Mouse (Mus musculus): ENCODE data around the gene Il1r1. TPM values are rescaled to one million over a fixed set of nuclear protein-coding genes. Genes with fewer than 3 reads are reported as not detected.

The Il1r1 gene
- polyA plus RNA-seq, 1 experiment from 2014 or later = 7.0 TPM

DNA sequence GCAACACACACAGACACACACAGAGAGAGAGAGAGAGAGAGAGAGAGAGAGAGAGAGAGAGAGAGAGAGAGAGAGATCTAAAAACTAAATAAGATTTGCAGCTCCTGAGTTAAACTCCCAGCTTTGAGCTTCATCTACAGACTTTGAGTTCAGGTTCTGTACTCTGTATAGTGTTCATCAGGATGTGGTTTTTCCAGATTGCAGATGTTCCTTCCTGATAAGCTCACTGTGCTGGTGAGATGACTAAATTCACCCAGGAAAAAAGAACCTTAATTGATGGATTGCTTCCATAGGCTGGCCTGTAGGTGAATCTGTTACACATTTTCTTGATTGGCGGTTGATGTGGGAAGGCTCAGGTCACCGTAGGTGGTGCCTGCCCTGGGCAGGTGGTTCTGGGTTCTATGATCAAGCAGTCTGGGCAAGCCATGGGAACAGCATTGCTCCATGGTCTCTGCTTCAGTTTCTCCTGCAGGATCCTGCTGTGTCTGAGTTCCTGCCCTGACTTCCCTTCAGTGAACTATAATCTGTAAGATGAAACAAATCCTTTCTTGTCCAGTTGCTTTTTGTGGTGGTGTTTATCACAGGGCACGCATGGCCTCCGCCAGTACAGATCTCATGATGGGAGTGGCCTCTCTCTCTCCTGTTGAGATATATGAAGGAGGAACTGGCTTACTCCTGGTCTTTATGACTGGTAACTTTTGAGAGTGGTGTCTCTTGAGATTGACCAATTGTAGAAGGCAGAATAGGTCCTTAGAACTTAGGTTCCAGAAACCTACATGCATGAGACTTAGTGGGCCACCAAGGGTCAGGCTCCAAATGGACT, 11.3 kb upstream of the Il1r1 start:
- H3K36me3 ChIP-seq = no peaks in the 10 kb centered on the region
- no peaks in the 10 kb centered on the region for H3K27me3 ChIP-seq
- H3K4me2 ChIP-seq = no peak overlapping the region
- H3K9ac ChIP-seq = no peak overlapping the region
- 0 out of 2 replicates have a peak, but pooled peaks cover 5% of the 10 kb centered on the region for H3K9me3 ChIP-seq (replicated peaks)
- 76% methylated on average over 4 of the region's 4 CpGs for WGBS
- no peak overlapping the region for H3K4me3 ChIP-seq
- no peak for ATAC-seq (replicated peaks; ENCODE audit: insufficient number of reproducible peaks, insufficient read depth, low FRiP score, low read depth)
- H3K27ac ChIP-seq = no peak overlapping the region
- no peaks in the 10 kb centered on the region for H3K4me1 ChIP-seq (replicated peaks)

DNA sequence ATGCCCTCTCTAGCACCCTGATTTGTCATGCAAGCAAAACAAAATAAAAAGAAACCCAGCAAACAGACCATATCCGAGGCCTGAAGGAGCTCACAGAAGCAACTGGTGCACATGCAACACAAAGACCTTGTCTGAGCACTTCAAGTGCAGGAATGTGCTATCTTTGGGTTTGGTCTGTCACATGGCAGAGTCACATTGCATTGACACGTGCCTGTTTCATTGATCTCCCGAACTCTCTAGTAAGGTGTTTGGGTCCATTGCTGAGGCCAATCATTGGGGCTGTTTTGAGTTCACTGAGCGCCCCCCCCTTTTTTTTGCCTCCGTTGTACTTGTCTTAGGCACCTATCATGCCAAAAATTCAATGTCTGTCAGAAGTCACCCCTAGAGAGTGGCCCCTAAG, 7.4 kb upstream of the Il1r1 start:
- Histone ChIP-seq H3K4me2 (no peak overlapping the region), H3K27ac (no peak overlapping the region), H3K4me1 (replicated peaks) (peaks cover 12% of the 10 kb centered on the region), H3K9ac (no peak overlapping the region), H3K4me3 (no peak overlapping the region), H3K9me3 (replicated peaks) (0 out of 2 replicates have a peak, but pooled peaks cover 5% of the 10 kb centered on the region), H3K36me3 (no peaks in the 10 kb centered on the region), H3K27me3 (no peaks in the 10 kb centered on the region)
- WGBS = 57% methylated on average over 5 of the region's 5 CpGs
- ATAC-seq (replicated peaks; ENCODE audit: insufficient number of reproducible peaks, insufficient read depth, low FRiP score, low read depth) = no peak

DNA sequence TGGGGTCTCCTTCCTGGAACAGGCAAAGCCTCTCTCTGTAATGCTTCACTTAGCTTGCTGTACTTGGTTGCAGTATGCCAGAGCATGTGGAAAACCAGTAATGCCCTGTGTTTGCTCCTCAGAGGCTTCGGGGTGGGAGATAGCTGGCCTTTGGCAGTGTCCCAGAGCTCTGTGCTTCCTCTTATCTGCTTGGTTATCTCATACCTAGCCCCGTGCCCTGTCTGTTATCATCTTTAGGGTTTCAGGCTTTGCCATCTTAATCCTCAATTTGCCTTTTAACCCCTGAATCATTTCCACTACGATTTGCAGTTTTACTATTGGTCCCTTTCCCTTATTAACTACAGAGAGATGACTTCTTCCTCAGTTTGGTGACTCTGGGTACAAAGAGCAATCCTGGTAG, 6.3 kb upstream of the Il1r1 start:
- no peak overlapping the region for H3K27ac ChIP-seq
- 0 out of 2 replicates have a peak, but pooled peaks cover 5% of the 10 kb centered on the region for H3K9me3 ChIP-seq (replicated peaks)
- WGBS = 54% methylated on average over 3 of the region's 3 CpGs
- H3K9ac ChIP-seq = no peak overlapping the region
- peaks cover 21% of the 10 kb centered on the region for H3K4me1 ChIP-seq (replicated peaks)
- no peak for ATAC-seq (replicated peaks; ENCODE audit: insufficient number of reproducible peaks, insufficient read depth, low FRiP score, low read depth)
- H3K36me3 ChIP-seq = no peaks in the 10 kb centered on the region
- no peaks in the 10 kb centered on the region for H3K27me3 ChIP-seq
- H3K4me2 ChIP-seq = no peak overlapping the region
- no peak overlapping the region for H3K4me3 ChIP-seq

DNA sequence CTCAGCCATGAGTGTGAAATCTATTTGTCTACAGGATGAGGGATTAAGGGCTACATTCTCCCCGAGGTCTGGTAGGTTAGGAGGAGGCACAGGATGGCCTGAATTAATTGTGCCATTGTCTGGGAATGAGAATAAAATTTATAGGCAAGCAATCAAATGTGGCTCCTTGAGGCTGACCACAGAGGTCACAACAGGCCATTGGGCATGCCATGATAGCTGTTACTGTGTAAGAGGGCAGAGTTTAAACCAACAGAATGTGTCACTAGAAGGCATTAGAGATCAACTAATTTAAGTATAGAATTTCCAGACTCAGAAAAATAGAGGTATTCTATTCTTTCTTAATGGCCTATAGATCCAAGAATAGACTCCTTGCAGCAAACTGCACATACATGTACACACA, 4.3 kb upstream of the Il1r1 start:
- ATAC-seq (replicated peaks; ENCODE audit: insufficient number of reproducible peaks, insufficient read depth, low FRiP score, low read depth) = no peak
- H3K9ac ChIP-seq = no peak overlapping the region
- 0 out of 2 replicates have a peak, but pooled peaks cover 5% of the 10 kb centered on the region for H3K9me3 ChIP-seq (replicated peaks)
- no peaks in the 10 kb centered on the region for H3K36me3 ChIP-seq
- WGBS = 86% methylated on average over 1 of the region's 1 CpGs
- H3K27me3 ChIP-seq = no peaks in the 10 kb centered on the region
- H3K27ac ChIP-seq = no peak overlapping the region
- no peak overlapping the region for H3K4me3 ChIP-seq
- no peak overlapping the region for H3K4me2 ChIP-seq
- peaks cover 33% of the 10 kb centered on the region for H3K4me1 ChIP-seq (replicated peaks)

DNA sequence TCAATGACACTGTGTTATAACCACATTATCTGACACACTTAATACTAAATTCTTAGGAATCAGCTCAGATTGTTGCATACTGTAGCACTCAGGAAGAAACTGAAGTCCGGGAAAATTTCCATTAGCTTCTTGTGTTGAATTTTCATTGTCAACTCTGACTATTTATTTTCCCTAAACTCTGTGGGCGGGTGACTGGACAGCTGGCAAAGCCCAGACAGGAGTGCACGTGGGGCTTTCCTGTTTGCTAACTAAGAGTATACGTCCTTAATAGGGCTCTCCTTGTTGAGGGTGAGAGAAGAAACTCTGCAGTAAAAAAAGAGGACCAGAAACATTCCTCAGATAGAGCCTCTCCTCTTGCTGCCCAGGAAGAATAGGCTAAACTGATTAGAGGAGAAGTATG, 3.0 kb upstream of the Il1r1 start:
- Histone ChIP-seq H3K27me3 (no peaks in the 10 kb centered on the region), H3K4me3 (no peak overlapping the region), H3K4me2 (peak overlapping the region; percentile 28; the same call in 1 of the 2 replicates), H3K27ac (peak overlapping the region; percentile 66), H3K4me1 (replicated peaks) (peaks cover 33% of the 10 kb centered on the region), H3K36me3 (no peaks in the 10 kb centered on the region), H3K9me3 (replicated peaks) (no peaks in the 10 kb centered on the region), H3K9ac (no peak overlapping the region)
- 36% methylated on average over 4 of the region's 4 CpGs for WGBS
- no peak for ATAC-seq (replicated peaks; ENCODE audit: insufficient number of reproducible peaks, insufficient read depth, low FRiP score, low read depth)

DNA sequence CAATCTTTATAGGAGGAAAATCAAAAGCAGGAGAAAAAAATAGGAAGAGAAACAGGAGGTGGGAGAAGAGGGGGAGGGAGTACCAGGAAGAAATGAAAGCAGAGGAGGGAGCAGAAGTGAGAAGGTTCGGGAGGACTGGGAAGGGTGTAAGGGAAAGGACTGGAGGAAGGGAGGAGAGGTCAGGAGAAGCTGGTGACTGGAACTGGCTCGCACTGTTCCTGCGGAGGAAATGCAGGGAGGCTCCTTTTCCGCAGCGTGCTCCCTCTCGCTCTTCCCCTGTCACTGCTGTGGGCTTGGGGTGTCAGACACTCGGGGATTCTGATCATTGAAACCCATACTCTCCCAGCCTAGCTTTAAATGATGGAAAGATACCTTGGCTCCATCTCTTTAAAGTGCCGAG, 2.2 kb upstream of the Il1r1 start:
- H3K4me1 ChIP-seq (replicated peaks) = peaks cover 33% of the 10 kb centered on the region
- peak overlapping the region; percentile 28; the same call in 1 of the 2 replicates for H3K4me2 ChIP-seq
- H3K27me3 ChIP-seq = no peaks in the 10 kb centered on the region
- peak overlapping the region; percentile 66 for H3K27ac ChIP-seq
- no peak overlapping the region for H3K9ac ChIP-seq
- H3K4me3 ChIP-seq = no peak overlapping the region
- H3K36me3 ChIP-seq = no peaks in the 10 kb centered on the region
- ATAC-seq (replicated peaks; ENCODE audit: insufficient number of reproducible peaks, insufficient read depth, low FRiP score, low read depth) = no peak
- H3K9me3 ChIP-seq (replicated peaks) = no peaks in the 10 kb centered on the region
- 60% methylated on average over 8 of the region's 8 CpGs for WGBS

DNA sequence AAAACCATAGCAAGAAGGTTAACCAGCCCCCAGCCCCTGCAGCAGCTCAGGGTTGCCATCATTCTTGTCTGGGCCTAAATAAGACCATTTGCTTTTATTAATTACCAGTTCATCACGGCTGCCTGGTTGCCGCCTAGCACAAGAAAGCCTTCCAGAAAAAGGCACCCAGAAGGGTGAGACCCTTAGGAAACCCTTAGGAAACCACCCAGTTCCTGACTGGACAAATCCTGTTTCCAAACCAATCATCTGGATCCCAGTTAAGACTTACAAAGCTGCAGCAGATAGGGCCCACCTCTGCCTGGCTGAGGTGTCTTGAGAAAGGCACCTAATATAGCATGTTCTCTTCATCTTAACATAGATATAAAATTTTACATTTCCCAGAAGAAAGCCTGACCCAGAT, 1.3 kb upstream of the Il1r1 start:
- Histone ChIP-seq H3K9ac (no peak overlapping the region), H3K4me1 (replicated peaks) (peaks cover 33% of the 10 kb centered on the region), H3K27me3 (no peaks in the 10 kb centered on the region), H3K4me3 (no peak overlapping the region), H3K27ac (0 out of 2 replicates have a peak overlapping the region, but pooled peaks have one; percentile 66), H3K9me3 (replicated peaks) (no peaks in the 10 kb centered on the region), H3K36me3 (no peaks in the 10 kb centered on the region), H3K4me2 (no peak overlapping the region)
- 80% methylated on average over 2 of the region's 2 CpGs for WGBS
- no peak for ATAC-seq (replicated peaks; ENCODE audit: insufficient number of reproducible peaks, insufficient read depth, low FRiP score, low read depth)

DNA sequence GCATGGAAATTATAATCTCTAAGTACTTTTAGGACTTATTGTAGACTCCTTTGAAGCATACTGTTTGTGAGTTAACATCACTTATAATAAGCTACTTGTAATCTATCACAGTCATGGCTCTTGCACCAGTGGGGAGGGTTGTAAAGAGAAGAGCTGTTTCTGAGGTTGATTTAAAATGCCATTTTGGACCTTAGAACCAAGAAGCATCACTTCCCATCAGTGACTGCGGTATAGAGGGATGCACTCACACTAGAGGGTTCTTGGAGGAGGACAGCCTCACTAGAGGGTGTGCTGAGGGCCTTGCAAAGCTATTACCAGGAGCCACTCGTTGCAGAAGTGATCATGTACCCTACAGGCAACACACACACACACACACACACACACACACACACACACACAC, 700 bp downstream of the Il1r1 start:
- peak overlapping the region; percentile 54 for H3K4me2 ChIP-seq

DNA sequence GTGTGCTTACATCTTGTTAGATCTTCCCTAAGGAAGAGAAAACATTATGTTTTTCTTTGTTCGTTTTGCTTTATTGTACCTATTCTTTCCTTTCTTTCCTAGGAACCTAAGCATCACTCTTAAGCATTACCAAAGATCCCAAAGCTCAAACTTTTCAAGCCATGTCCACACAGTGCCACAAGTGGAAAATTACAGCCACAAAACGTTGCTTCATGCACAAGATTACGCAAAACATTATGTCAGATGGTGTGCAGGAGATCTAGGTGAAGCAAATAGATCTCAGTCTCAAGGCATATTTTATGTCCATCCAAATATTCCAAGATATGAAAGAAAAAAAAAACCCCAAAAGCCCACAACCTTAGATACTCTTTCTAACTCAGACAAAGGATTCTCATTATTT, 4.2 kb downstream of the Il1r1 start:
- no peaks in the 10 kb centered on the region for H3K9me3 ChIP-seq (replicated peaks)
- 76% methylated on average over 3 of the region's 3 CpGs for WGBS
- peaks cover 26% of the 10 kb centered on the region for H3K4me1 ChIP-seq (replicated peaks)
- no peak overlapping the region for H3K9ac ChIP-seq
- no peaks in the 10 kb centered on the region for H3K27me3 ChIP-seq
- no peak for ATAC-seq (replicated peaks; ENCODE audit: insufficient number of reproducible peaks, insufficient read depth, low FRiP score, low read depth)
- no peaks in the 10 kb centered on the region for H3K36me3 ChIP-seq
- H3K4me2 ChIP-seq = no peak overlapping the region
- no peak overlapping the region for H3K27ac ChIP-seq
- H3K4me3 ChIP-seq = no peak overlapping the region

More for the DNA sequence above, 700 bp downstream of the Il1r1 start:
- ATAC-seq (replicated peaks; ENCODE audit: insufficient number of reproducible peaks, insufficient read depth, low FRiP score, low read depth) = no peak
- no peak overlapping the region for H3K9ac ChIP-seq
- H3K9me3 ChIP-seq (replicated peaks) = no peaks in the 10 kb centered on the region
- 63% methylated on average over 2 of the region's 2 CpGs for WGBS
- H3K36me3 ChIP-seq = no peaks in the 10 kb centered on the region
- H3K4me3 ChIP-seq = peak overlapping the region; percentile 36
- H3K27me3 ChIP-seq = no peaks in the 10 kb centered on the region
- H3K4me1 ChIP-seq (replicated peaks) = peaks cover 36% of the 10 kb centered on the region
- peak overlapping the region; percentile 77 for H3K27ac ChIP-seq

DNA sequence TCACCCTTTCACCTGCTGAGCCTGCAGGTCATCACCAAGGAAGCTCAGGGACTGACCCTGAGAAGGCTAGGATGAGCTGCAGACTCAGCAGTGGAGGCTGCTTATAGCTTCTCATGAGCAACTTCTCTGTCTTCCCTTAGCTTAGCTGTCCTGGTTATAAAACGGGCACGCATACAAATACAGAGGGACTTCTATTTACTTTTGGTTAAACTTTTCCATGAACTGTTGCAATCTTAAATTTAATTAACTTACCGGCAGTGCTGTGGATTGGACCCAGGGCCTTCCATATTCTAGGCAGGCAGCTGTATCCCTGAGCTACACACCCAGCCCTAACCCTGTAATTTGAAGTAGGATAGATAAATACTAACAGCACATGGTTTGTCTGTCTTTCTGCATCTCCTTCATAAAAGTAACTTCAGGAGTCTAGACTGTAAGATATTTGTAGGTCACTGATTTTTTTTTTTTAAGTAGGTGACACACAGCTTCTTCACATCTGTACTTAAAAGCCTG, 4.9 kb downstream of the Il1r1 start:
- WGBS = 88% methylated on average over 3 of the region's 3 CpGs
- no peak for ATAC-seq (replicated peaks; ENCODE audit: insufficient number of reproducible peaks, insufficient read depth, low FRiP score, low read depth)
- Histone ChIP-seq H3K4me1 (replicated peaks) (peaks cover 19% of the 10 kb centered on the region), H3K27me3 (no peaks in the 10 kb centered on the region), H3K4me3 (no peak overlapping the region), H3K4me2 (no peak overlapping the region), H3K9ac (no peak overlapping the region), H3K36me3 (no peaks in the 10 kb centered on the region), H3K9me3 (replicated peaks) (no peaks in the 10 kb centered on the region), H3K27ac (no peak overlapping the region)

DNA sequence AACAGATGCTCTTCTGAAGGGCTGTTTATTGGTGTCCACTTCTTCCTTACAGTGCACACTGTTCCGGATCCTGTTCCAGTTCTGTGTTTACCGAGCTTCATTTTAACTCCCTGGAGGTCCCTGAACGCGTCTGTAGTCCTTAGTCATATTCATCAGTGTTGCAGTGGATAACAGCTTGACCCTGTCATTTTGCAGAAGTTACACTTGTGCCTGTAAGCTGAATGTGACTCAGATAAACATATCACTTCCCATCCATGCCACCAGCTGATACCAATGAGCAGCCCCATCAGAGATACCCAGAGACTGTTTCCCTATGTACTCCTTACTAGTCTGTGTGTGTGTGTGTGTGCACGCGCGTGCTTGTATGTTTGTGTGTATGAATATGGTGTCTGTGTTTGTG, 5.5 kb downstream of the Il1r1 start:
- whole genome bisulfite sequencing = 65% methylated on average over 7 of the region's 7 CpGs
- Histone ChIP-seq H3K9ac (no peak overlapping the region), H3K4me3 (no peak overlapping the region), H3K4me1 (replicated peaks) (peaks cover 14% of the 10 kb centered on the region), H3K27ac (no peak overlapping the region), H3K4me2 (no peak overlapping the region), H3K9me3 (replicated peaks) (no peaks in the 10 kb centered on the region), H3K36me3 (no peaks in the 10 kb centered on the region), H3K27me3 (no peaks in the 10 kb centered on the region)
- ATAC-seq (replicated peaks; ENCODE audit: insufficient number of reproducible peaks, insufficient read depth, low FRiP score, low read depth) = no peak

DNA sequence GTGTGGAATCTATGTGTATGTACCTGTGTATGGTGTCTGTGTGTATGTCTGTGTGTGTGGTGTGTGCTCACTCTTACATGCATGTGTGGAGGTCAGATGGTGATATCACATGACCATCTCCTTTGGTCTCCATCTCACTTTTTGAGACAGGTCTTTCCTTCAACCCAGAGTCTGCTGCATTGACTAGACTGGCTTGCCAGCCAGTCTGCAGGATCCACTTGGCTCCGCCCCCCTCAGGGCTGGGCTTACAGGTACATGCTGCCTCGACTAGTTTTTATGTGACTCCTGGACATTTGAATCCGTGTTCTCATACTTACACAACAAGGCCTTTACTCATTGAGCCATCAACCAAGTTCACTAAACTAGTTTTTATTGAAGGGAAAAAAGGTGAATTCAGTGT, 6.2 kb downstream of the Il1r1 start:
- H3K4me1 ChIP-seq (replicated peaks) = peaks cover 14% of the 10 kb centered on the region
- H3K9me3 ChIP-seq (replicated peaks) = no peaks in the 10 kb centered on the region
- no peak for ATAC-seq (replicated peaks; ENCODE audit: insufficient number of reproducible peaks, insufficient read depth, low FRiP score, low read depth)
- no peaks in the 10 kb centered on the region for H3K36me3 ChIP-seq
- no peaks in the 10 kb centered on the region for H3K27me3 ChIP-seq
- H3K4me3 ChIP-seq = no peak overlapping the region
- no peak overlapping the region for H3K27ac ChIP-seq
- no peak overlapping the region for H3K9ac ChIP-seq
- no peak overlapping the region for H3K4me2 ChIP-seq
- 85% methylated on average over 3 of the region's 3 CpGs for WGBS
